Mouse (Mus musculus): Measurements from ENCODE around the gene Capn7. TPM values are rescaled to one million over a fixed set of nuclear protein-coding genes. Genes with fewer than 3 reads are reported as not detected.

Gene Capn7
- total RNA-seq, 2 experiments from 2014 or later: 33.8 to 38.3 TPM

GRCm38 (mm10) chr14:31367951-31368350 lies 31.5 kb downstream of the Capn7 start:
- no peak for TF ChIP-seq CTCF (IDR thresholded peaks at IDR 0.05)
- DNase-seq (ENCODE audit: extremely low spot score in 1 of 2, low spot score in 2 of 2): no peak
- Histone ChIP-seq H3K4me3 (no peak overlapping the region), H3K27ac (no peak overlapping the region)
- intact Hi-C loops (cut with DNase I): no loop called here

- no peak for DNase-seq (ENCODE audit: extremely low spot score in 1 of 2, low spot score in 2 of 2)
- Histone ChIP-seq H3K4me3 (no peak overlapping the region), H3K27ac (no peak overlapping the region)
- no peak for TF ChIP-seq CTCF (IDR thresholded peaks at IDR 0.05)
- intact Hi-C loops (cut with DNase I): no loop called here
These were observed 32.9 kb downstream of the Capn7 start for GRCm38 (mm10) chr14:31369377-31369776.

GRCm38 (mm10) chr14:31374390-31374789 lies 38.0 kb downstream of the Capn7 start:
- no peak for DNase-seq (ENCODE audit: extremely low spot score in 1 of 2, low spot score in 2 of 2)
- Histone ChIP-seq H3K4me3 (no peak overlapping the region), H3K27ac (no peak overlapping the region)
- TF ChIP-seq CTCF (IDR thresholded peaks at IDR 0.05): no peak
- intact Hi-C loops (cut with DNase I): no loop called here

- no peak overlapping the region for H3K27ac ChIP-seq
- intact Hi-C loops (cut with DNase I): no loop called here
- H3K4me3 ChIP-seq: no peak overlapping the region
- TF ChIP-seq CTCF (IDR thresholded peaks at IDR 0.05): no peak
- DNase-seq (ENCODE audit: extremely low spot score in 1 of 2, low spot score in 2 of 2): no peak
These were observed 39.9 kb downstream of the Capn7 start for GRCm38 (mm10) chr14:31376331-31376730.

GRCm38 (mm10) chr14:31382276-31382675 lies 45.8 kb downstream of the Capn7 start:
- TF ChIP-seq CTCF (IDR thresholded peaks at IDR 0.05): no peak
- DNase-seq (ENCODE audit: extremely low spot score in 1 of 2, low spot score in 2 of 2): no peak
- H3K4me3 ChIP-seq: no peak overlapping the region

GRCm38 (mm10) chr14:31383470-31384050 lies 47.1 kb downstream of the Capn7 start:
- TF ChIP-seq CTCF (IDR thresholded peaks at IDR 0.05): no peak
- peak; percentile 70 to 74 for DNase-seq (ENCODE audit: extremely low spot score in 1 of 2, low spot score in 2 of 2)
- Histone ChIP-seq H3K4me3 (no peak overlapping the region), H3K27ac (peak overlapping the region; percentile 83)
- intact Hi-C loops (cut with DNase I): loop anchor here (2.0 kb wide), 1 partner anchor 89 kb away; no protein-coding TSS in a partner anchor

More at GRCm38 (mm10) chr14:31382276-31382675, 45.8 kb downstream of the Capn7 start:
- peak overlapping the region; percentile 83 for H3K27ac ChIP-seq
- intact Hi-C loops (cut with DNase I): no loop called here

- TF ChIP-seq CTCF (IDR thresholded peaks at IDR 0.05): no peak; the same call in none of the 2 replicates
- no peak for DNase-seq (ENCODE audit: extremely low spot score in 1 of 2, low spot score in 2 of 2)
- Histone ChIP-seq H3K4me3 (no peak overlapping the region), H3K27ac (peak overlapping the region; percentile 83)
- intact Hi-C loops (cut with DNase I): loop anchor here (2.0 kb wide), 1 partner anchor 88 kb away; no protein-coding TSS in a partner anchor
These were observed 48.2 kb downstream of the Capn7 start for GRCm38 (mm10) chr14:31384366-31385323.

GRCm38 (mm10) chr14:31385406-31385805 lies 49.0 kb downstream of the Capn7 start:
- Histone ChIP-seq H3K4me3 (no peak overlapping the region), H3K27ac (peak overlapping the region; percentile 83)
- DNase-seq (ENCODE audit: extremely low spot score in 1 of 2, low spot score in 2 of 2): no peak
- intact Hi-C loops (cut with DNase I): loop anchor here (2.0 kb wide), 1 partner anchor 87 kb away; no protein-coding TSS in a partner anchor
- no peak for TF ChIP-seq CTCF (IDR thresholded peaks at IDR 0.05)

GRCm38 (mm10) chr14:31385977-31386697 lies 49.7 kb downstream of the Capn7 start:
- peak overlapping the region; percentile 83 for H3K27ac ChIP-seq
- TF ChIP-seq CTCF (IDR thresholded peaks at IDR 0.05): peak; percentile 86
- H3K4me3 ChIP-seq: no peak overlapping the region
- intact Hi-C loops (cut with DNase I): loop anchor here (1.0 to 2.0 kb wide), 3 partner anchors 49 to 87 kb away; no protein-coding TSS in a partner anchor
- peak; percentile 68 to 71 for DNase-seq (ENCODE audit: extremely low spot score in 1 of 2, low spot score in 2 of 2)

- H3K27ac ChIP-seq: peak overlapping the region; percentile 67
- TF ChIP-seq CTCF (IDR thresholded peaks at IDR 0.05): no peak
- no peak for DNase-seq (ENCODE audit: extremely low spot score in 1 of 2, low spot score in 2 of 2)
- no peak overlapping the region for H3K4me3 ChIP-seq
- intact Hi-C loops (cut with DNase I): loop anchor here (2.0 kb wide), 1 partner anchor 77 kb away; no protein-coding TSS in a partner anchor
These were observed 51.0 kb downstream of the Capn7 start for GRCm38 (mm10) chr14:31387301-31387981.

Measured in left cerebral cortex, adult 2 months (tissue).